Mouse (Mus musculus) brain, embryonic 14.5 days (tissue): Measurements from ENCODE around the gene Alpk3. TPM values are rescaled to one million over a fixed set of nuclear protein-coding genes. Genes with fewer than 3 reads are reported as not detected.
A peak's percentile ranks its signal among the peaks of the same experiment; 100 is the strongest.

Experiments
- DNase-seq: peaks from one replicate; pipeline ENCODE4 v3.0.0-alpha.2; 2011; ENCODE audit warnings: low read depth
- CTCF ChIP-seq: fragments of 200-500 bp; IDR thresholded peaks from 2 replicates; pipeline ENCODE4 v1.5.1; 2012; ENCODE audit warnings: inconsistent platforms, mild to moderate bottlenecking, moderate library complexity, borderline replicate concordance; ENCODE audit not compliant: insufficient read depth, insufficient read length; ENCODE audit errors: extremely low read depth
- POLR2A ChIP-seq: fragments of 200-500 bp; IDR thresholded peaks from 2 replicates; pipeline ENCODE4 v1.6.1; 2012; ENCODE audit warnings: mild to moderate bottlenecking, inconsistent platforms, borderline replicate concordance; ENCODE audit not compliant: poor library complexity, insufficient read depth, insufficient read length, severe bottlenecking; ENCODE audit errors: extremely low read depth
- polyA plus RNA-seq: library from polyadenylated mRNA; depleted of rRNA; stranded (reverse); fragments of >200 nt; gene quantifications from 2 replicates; pipeline ENCODE4 v1.2.3, GENCODE M21; 2012

Gene Alpk3
- polyA plus RNA-seq, 1 experiment = 0.16 TPM

DNA sequence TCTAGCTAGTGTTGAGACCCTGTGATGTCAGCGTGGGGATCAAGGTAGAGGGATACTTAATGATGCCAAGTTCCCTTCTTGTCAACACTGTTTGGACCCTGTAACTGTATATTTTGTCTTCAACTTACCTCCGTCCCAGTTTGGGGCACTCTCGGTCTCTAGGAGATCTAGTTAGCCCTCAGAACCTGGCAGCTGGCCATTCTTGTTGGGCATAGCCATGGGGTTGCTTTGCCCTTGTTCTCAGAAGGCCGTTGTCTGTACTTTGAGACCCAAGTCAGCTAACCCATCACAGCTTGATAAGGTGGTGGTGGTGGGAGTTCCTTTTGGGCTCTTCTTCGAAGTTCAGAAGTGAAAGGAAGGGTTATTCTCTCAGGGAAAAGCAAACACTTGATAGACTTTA is 7.4 kb upstream of the Alpk3 start:
- no peak for TF ChIP-seq CTCF
- no peak for TF ChIP-seq POLR2A
- DNase-seq = no peak

DNA sequence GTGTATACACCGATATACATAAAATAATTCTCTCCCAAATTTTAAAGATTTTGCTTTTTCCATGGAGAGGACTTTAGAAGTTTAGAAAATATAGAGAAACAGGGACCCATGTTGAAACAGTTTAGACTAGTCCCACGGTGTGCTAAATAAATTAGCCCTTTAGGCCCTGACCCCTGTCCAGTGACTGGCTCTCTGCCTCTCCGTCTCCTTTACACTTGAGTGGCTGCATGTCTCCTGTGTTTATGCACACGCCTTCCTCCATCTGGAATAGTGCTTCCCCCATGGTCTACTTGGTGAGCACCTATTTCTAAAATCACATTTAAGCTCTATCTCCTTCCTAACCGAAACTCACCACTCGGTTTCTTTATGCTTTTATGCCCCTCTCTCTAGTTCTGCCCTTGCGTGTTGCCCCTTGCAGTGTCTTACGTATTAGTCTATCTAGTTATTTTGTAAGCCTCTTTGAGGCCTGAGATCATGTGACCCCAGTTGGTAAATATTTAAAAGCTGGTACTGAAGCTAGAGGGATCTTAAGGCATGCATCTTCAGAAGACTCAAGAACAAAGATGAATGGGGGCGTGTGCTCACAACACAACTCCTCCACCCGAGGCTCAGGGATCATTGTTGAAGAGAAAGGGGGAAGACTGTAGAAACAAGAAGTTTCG is 1.6 kb upstream of the Alpk3 start:
- no peak for TF ChIP-seq CTCF
- TF ChIP-seq POLR2A = no peak
- no peak for DNase-seq

DNA sequence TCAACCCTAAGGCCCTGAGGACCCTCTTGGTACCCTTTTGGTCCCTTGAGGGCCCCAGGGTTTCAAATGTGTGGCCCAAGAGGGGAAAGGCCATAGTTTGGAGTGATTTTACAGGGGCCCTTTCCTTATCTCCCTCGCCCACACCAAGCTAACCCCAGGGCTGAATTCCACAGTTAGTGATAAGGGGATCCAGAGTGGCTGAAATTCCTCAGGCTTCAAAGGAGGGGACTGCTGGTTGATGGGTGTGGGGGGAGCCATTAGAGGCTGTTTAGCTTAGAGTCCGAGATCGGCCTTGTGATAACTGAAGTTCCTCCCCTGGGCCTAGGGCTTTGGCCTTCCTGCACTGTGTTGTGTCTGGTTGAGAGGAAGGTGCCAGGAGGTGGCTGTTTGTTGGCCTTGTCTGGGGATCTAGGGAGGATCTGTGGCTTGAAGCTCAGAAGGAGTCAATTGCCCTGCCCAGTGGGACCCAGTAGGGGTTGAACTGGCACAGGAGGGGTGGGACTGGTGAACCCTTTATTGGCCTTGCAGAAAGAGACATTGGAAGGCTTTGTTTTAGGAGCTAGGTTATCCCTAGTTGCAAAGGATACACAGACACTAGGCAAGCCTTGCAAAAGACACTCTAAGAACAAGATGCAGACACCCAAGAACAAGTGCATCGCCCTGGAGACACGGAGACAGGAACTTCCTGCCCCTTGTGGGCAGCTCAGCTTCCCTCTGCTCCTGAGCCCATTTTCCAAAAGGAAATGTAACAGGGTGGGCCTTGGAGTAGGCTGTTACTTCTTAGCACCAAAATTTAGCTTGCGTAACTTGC is 706 bp downstream of the Alpk3 start:
- TF ChIP-seq POLR2A (no peak), CTCF (no peak)
- no peak for DNase-seq

DNA sequence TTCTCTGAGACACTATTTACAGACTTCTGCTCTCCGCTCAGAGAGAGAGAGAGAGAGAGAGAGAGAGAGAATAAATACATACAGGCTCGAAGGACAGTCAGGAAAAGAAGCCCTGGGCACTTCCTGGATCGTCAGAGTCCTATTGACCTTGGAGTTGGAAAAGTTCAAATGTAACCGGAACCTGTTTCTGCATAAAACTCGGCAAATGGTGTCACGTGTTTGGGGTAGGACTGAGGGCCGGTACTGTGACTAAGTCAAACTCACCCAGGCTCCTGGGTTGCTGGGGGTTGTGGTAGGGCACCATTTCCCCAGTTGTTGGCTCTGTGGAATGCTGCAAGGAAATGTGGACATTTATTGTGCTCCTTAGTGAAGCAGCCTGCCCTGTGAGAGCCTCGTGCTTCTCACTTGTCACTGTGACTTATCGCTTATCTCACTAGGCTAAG is 1.3 kb downstream of the Alpk3 start:
- DNase-seq = no peak
- TF ChIP-seq CTCF (no peak), POLR2A (no peak)

DNA sequence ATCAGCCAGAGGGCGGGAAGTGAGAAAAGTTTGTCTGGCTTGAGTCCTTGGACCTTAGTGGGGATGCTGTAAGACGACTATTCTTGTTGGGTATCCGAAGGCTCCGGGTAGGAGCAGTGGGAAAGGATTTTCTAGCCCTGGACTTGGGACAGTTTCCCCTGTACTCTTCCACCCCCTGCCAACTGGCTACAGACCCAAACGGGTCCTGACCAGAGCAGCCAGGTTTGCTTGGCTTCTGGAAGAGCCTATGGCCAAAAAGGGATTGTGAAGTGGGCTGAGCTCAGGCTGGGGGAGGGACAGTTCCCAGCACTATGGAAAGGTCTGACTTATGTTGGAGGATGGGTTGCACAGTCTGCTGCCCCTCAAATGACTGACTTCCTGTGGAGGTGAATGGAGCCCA is 2.0 kb downstream of the Alpk3 start:
- DNase-seq = no peak
- no peak for TF ChIP-seq POLR2A
- no peak for TF ChIP-seq CTCF

DNA sequence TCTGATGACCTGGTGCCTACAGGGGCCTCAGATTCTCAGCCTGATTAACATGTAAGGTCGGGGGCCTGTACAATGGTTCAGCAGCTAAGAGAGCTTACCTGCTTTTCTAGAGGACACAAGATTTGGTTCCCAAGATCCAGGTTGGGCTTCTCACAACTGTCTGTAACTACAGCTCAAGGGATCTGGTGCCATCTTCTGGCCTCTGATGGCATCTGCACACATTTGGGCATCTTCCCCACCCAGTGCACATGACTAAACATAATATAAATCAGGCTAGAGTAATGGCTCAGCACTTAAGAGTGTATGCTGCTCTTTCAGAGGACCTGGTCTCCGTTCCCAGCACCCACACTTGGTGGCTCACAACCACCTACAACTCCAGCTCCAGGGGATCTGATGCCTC is 3.5 kb downstream of the Alpk3 start:
- no peak for DNase-seq
- TF ChIP-seq CTCF (peak; percentile 44; the same call in 1 of the 2 replicates), POLR2A (no peak)

DNA sequence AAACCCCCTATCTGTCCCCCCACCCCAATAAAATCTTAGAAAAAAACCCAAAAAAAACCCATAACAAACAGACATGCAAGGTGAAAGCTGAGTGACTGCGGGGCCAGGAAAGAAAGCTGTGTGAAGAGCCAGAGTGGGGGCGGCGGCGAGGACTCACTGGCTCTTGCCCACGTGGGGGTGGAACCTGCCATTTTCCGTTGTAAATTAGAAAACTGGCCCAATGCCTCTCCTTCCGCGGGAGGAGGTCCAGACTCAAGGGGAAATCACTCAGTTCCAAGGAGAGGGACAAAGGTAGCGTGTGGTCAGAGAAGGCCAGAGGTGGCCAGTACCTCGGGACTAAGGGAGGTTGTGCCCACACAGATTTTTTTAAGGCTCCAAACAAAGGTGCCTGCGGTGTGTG is 4.5 kb downstream of the Alpk3 start:
- TF ChIP-seq POLR2A (no peak), CTCF (no peak)
- no peak for DNase-seq

DNA sequence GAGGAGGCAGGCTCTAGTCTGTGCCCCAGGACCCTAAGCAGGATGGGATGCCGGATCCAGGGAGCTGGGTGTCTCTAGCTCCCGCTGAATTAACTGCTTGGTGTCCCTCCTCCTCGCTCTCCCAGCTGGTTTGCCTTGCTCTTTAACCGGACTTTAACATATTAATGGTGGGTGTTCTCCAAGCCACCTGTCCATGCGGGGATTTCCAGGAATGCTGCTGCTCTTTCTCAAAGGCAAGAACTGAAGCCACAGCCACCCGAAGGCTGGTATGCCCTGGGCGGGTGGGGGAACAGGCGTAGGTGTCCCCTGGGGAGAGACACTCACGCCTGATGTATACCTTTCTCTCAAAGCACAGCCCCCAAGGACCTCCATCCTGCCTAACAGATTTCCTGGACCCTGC is 5.9 kb downstream of the Alpk3 start:
- DNase-seq = no peak
- TF ChIP-seq CTCF = no peak
- no peak for TF ChIP-seq POLR2A

DNA sequence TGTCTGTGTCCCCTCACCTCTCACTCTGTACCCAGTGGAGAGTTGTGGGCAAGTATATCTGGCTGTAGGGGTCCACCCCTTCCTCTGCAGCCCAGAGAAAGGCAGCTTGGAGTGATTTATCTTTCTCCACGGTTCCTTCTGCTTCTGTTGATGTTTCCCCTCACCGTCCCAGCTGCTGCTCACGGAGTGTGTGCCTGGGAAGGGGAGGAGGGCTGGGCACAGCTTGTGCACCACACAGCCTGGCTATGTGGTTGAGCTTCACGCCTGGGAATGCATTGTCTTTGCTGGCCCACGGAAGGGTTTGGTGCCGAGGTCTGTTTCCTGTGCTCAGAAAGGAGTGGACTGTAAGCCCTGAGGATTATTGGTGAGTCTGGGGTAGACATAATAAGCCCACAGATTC is 9.3 kb downstream of the Alpk3 start:
- TF ChIP-seq CTCF (no peak), POLR2A (no peak)
- DNase-seq = peak; percentile 14

DNA sequence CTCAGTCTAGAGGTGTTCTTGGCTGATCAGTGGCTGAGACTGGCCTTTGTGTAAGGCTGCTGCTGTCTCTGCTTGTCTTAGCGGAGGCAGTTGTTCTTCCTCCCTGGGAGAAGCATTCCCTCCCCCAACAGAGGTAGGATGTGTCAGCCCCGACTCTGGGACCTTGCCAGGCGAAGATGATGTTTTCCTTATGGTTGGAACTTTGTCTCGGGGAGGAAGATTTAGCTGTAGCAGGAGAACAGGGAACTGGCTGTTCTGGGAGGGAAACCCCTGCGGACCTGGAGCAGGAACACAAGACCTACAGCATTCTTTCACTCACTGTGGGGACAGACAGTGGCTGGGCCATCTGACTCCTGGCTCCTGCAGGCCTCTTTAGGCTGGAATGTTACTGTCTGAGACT is 15.1 kb downstream of the Alpk3 start:
- DNase-seq = no peak
- TF ChIP-seq POLR2A = no peak
- TF ChIP-seq CTCF = no peak

DNA sequence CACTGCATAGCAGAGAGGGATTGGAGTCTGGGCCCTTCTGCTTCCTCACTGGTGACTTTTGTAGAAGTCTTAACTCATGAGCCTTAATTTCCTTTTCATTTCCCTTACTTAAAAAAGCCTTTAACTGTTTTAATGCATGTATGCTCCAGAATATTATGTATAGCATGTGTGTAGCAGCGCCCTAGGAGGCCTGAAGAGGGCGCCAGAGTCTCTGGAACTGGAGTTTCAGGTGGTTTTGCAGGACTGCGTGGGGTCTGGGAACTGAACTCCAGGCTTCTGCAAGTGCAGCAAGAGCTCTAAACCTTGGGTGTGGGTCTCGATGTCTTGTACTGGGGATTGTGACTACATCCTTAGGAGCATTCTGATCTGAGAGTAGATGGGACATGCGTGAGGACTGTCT is 15.9 kb downstream of the Alpk3 start:
- TF ChIP-seq POLR2A (no peak), CTCF (peak; percentile 20; the same call in 1 of the 2 replicates)
- no peak for DNase-seq

DNA sequence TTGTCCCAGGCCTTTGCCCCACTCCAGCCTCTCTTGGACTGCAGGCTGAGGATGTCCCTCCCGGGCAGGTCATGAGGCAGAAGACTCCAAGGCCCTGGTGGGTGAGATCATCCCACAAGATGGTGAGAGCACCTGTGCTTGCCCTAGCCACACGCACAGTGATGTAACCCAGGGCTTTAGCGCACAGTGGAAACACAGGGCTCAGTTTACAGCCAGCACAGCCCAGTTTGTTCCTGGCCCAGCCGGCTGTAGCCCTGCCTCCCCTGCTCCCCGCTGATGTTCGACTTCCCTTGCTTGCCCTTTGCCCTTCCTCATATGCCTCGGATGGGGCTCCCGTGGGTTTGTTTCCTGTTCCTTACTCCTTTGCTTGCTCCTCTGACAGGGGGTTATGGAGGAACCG is 17.1 kb downstream of the Alpk3 start:
- no peak for DNase-seq
- TF ChIP-seq POLR2A (no peak), CTCF (no peak)
